Mouse (Mus musculus) small intestine, adult 2 months (tissue): ENCODE results near the gene Spg21. TPM values are rescaled to one million over a fixed set of nuclear protein-coding genes. Genes with fewer than 3 reads are reported as not detected.

Source experiments
- H3K27ac ChIP-seq: fragments of 200-500 bp; 2 replicates; pipeline ENCODE4 v1.5.1; 2012; ENCODE audit warnings: low read depth, low read length, control low read depth, inconsistent platforms; ENCODE audit not compliant: insufficient read depth
- H3K27me3 ChIP-seq: fragments of 200-500 bp; 2 replicates; pipeline ENCODE4 v1.6.1; 2012; ENCODE audit warnings: mild to moderate bottlenecking, moderate library complexity, low read length, inconsistent platforms; ENCODE audit not compliant: control insufficient read depth, insufficient read depth
- H3K36me3 ChIP-seq: fragments of 200-500 bp; 2 replicates; pipeline ENCODE4 v1.6.1; 2012; ENCODE audit warnings: mild to moderate bottlenecking, low read length, control low read depth, inconsistent platforms; ENCODE audit not compliant: control insufficient read depth, insufficient read depth
- H3K4me1 ChIP-seq: fragments of 200-500 bp; 2 replicates; pipeline ENCODE4 v1.6.1; 2012; ENCODE audit warnings: low read length, inconsistent platforms, mixed read lengths; ENCODE audit not compliant: control insufficient read depth, insufficient read depth, insufficient read length
- H3K4me3 ChIP-seq: fragments of 200-500 bp; 2 replicates; pipeline ENCODE4 v1.5.1; 2012; ENCODE audit warnings: low read depth, mild to moderate bottlenecking, control low read depth, inconsistent platforms, low read length, moderate library complexity
- CTCF ChIP-seq: fragments of 200-500 bp; IDR thresholded peaks from 2 replicates; pipeline ENCODE4 v1.5.1; 2012; ENCODE audit warnings: low read depth, mild to moderate bottlenecking, control low read depth, inconsistent platforms, low read length, moderate library complexity, mixed read lengths; ENCODE audit not compliant: insufficient replicate concordance, insufficient read length; ENCODE audit errors: extremely low read depth
- POLR2A ChIP-seq: fragments of 200-500 bp; IDR thresholded peaks from 2 replicates; pipeline ENCODE4 v1.6.1; 2012; ENCODE audit warnings: low read depth, mild to moderate bottlenecking, control low read depth, inconsistent platforms, low read length, moderate library complexity
- WGBS: fragments of 180-500 bp; shearing (Covaris S2); methylation state at CpG from one replicate; pipeline ENCODE4 v1.1.7; 2018; 5-methylcytosine and 5-hydroxymethylcytosine counted together
- polyA plus RNA-seq: library from polyadenylated mRNA; depleted of rRNA; stranded (reverse); fragments of >200 nt; gene quantifications from 2 replicates; pipeline ENCODE4 v1.2.3, GENCODE M21; 2012; rRNA removed

Spg21 gene
- polyA plus RNA-seq, 1 experiment, result 9.7 TPM

- H3K4me1 ChIP-seq, result peaks cover 17% of the 10 kb centered on the region
- no peaks in the 10 kb centered on the region for H3K36me3 ChIP-seq
- TF ChIP-seq POLR2A, result no peak
- no peak for TF ChIP-seq CTCF
- no peak overlapping the region for H3K4me3 ChIP-seq
- no peaks in the 10 kb centered on the region for H3K27me3 ChIP-seq
- H3K27ac ChIP-seq, result peak overlapping the region; percentile 39
- WGBS, result 37% methylated on average over 3 of the region's 3 CpGs
Observed at GRCm38 (mm10) chr9:65535191-65535722, 74.5 kb downstream of the Spg21 start.

GRCm38 (mm10) chr9:65535789-65536469, 75.2 kb downstream of the Spg21 start:
- TF ChIP-seq POLR2A, result no peak
- TF ChIP-seq CTCF, result no peak
- 77% methylated on average over 10 of the region's 11 CpGs for WGBS
- H3K27ac ChIP-seq, result peak overlapping the region; percentile 65
- no peaks in the 10 kb centered on the region for H3K27me3 ChIP-seq
- no peaks in the 10 kb centered on the region for H3K36me3 ChIP-seq
- no peak overlapping the region for H3K4me3 ChIP-seq
- peaks cover 17% of the 10 kb centered on the region for H3K4me1 ChIP-seq

DNA sequence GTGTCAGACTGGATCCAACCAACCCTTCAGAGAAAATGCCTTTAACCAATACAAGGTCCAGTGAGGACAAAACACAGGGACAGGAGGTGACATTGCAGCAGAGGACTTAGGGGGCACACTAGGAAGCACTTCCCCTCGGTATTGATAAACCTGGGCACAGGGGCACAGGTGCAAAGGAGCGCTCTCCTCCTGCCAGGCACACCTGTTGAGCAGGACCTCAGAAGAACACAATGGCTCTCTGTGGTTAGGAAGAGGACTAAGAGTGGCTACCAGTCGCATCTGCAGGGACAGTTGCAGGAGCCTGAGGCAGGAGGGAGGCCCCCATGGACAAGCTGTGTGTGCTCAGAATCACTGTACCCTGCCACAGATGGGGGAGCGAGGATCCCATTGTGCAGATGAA, 75.7 kb downstream of the Spg21 start:
- no peak for TF ChIP-seq POLR2A
- TF ChIP-seq CTCF, result no peak
- H3K27me3 ChIP-seq, result no peaks in the 10 kb centered on the region
- peaks cover 18% of the 10 kb centered on the region for H3K4me1 ChIP-seq
- 72% methylated on average over 4 of the region's 4 CpGs for WGBS
- no peak overlapping the region for H3K4me3 ChIP-seq
- H3K27ac ChIP-seq, result peak overlapping the region; percentile 65
- no peaks in the 10 kb centered on the region for H3K36me3 ChIP-seq

Other genes with a start within 250 kb of the Spg21 start
- 1.4 and 1.7 TPM in 2 replicates for gene Cilp, start 195.8 kb upstream of the Spg21 start, polyA plus RNA-seq
- gene Clpx, start 166.7 kb upstream of the Spg21 start, polyA plus RNA-seq, result 5.8 and 7.5 TPM in 2 replicates
- 9.2 and 12.9 TPM in 2 replicates for gene Pdcd7, start 114.8 kb upstream of the Spg21 start, polyA plus RNA-seq
- gene Ubap1l, start 99.9 kb upstream of the Spg21 start, polyA plus RNA-seq, result 0.43 and 0.51 TPM in 2 replicates
- 0.20 and 0.57 TPM in 2 replicates for gene Kbtbd13, start 69.3 kb upstream of the Spg21 start, polyA plus RNA-seq
- 1.4 and 2.3 TPM in 2 replicates for gene Rasl12, start 62.4 kb upstream of the Spg21 start, polyA plus RNA-seq
- 6.6 and 13.6 TPM in 2 replicates for gene Slc51b, start 38.0 kb upstream of the Spg21 start, polyA plus RNA-seq
- gene Mtfmt, start 25.2 kb upstream of the Spg21 start, polyA plus RNA-seq, result 2.6 and 5.8 TPM in 2 replicates
- not detected in 2 replicates for gene Ankdd1a, start 59.2 kb downstream of the Spg21 start, polyA plus RNA-seq
- gene Plekho2, start 119.1 kb downstream of the Spg21 start, polyA plus RNA-seq, result 6.3 and 9.7 TPM in 2 replicates
- 3.8 and 5.0 TPM in 2 replicates for gene Pif1, start 126.2 kb downstream of the Spg21 start, polyA plus RNA-seq
- gene Rbpms2, start 168.7 kb downstream of the Spg21 start, polyA plus RNA-seq, result 18.4 and 22.5 TPM in 2 replicates
- 36.0 and 39.7 TPM in 2 replicates for gene Oaz2, start 207.1 kb downstream of the Spg21 start, polyA plus RNA-seq